Mouse (Mus musculus) sigmoid colon, adult 10 weeks (tissue): ENCODE data around the gene Ero1l. TPM values are rescaled to one million over a fixed set of nuclear protein-coding genes. Genes with fewer than 3 reads are reported as not detected.

ENCODE experiments used
- polyA plus RNA-seq: library from polyadenylated mRNA; stranded (reverse); fragments of 350-450 nt; fragmentation: Illumina TruSeq; extraction: RNeasy Lipid Tissue Mini Kit (QIAGEN cat#74804); gene quantifications from one replicate; pipeline ENCODE4 v1.2.3, GENCODE M21; 2014; ENCODE audit warnings: low read depth, low replicate concordance

The Ero1l gene
- polyA plus RNA-seq = 126 TPM

GRCm38 (mm10) chr14:45318426-45319236, at the start of gene Ero1l:
Gene Ero1l (minus strand): TSS chr14:45318771.

DNA sequence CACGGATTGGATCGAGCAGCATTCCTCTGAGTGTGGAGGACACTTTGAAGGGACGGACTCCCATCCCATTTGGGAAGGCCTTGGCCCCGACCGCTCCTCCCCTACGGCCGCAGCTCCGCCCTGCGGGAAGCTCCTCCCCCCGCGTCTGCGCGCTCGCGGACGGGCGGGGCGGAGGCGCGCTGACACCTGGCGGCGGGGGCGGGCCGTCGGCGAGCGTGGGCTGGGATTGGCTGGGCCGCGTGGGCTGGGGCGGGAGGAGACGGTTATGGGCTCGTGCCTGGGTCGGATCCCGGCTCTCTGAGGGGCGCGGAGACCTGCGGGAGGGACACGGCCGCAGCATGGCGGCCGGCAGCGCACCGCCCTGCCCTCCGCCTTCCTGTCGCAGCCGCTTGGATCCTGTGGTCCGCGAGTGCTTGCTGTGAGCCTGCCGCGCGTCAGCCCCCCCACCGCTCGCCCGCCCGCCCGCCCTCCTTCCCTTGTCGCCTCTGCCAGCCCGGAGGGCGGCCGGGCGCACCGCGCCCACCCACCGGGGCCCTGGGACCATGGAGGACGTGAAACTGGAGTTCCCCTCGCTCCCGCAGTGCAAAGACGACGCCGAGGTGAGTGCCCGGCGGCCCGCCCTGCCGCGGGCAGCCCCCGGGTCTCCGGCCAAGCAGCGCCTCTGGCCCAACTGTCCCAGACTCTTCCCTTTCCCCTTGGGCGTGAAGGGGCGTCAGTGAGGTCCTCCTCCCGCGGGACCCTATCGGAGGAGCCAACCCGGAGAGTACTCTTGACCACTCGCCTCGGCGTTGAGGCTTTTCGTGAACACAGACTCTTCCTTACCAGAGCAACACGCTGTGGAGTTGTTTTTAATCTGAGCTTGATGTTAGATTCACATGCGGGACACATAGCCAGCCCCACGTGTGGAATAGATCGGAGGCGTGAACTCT, 32.6 kb upstream of the Ero1l start, which contains the start of gene Styx:
TSS of gene Styx (plus strand) at position 163 of the 929 bp plus-strand sequence.

DNA sequence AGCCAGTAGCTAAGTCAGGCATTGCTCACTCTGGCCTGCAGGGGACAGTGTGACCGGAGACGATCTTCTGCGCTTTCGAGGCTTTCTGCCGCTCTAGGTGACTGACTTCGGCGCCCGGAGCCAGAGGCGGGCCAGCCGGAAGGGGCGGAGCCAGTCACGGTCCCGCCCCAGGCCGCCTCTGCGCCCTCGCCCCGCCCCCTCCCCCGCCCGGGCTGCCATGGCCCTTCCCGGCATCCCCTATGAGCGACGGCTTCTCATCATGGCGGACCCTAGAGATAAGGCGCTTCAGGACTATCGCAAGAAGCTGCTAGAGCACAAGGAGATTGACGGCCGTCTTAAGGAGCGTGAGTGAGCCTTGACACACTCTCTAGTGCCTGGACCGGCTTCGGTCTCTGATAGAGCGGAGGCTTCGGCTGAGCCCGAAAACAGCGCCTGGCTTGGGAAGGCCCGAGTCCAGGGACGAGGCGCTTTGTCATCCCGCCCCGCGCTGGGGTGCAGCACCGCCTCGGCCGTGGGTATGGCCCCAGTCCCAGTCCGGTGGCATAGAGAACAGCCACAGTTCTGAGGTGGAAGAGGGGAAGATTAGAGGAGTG, 11.1 kb upstream of the Ero1l start, which contains the start of gene Psmc6:
TSS of gene Psmc6 (plus strand) at position 200 of the 593 bp plus-strand sequence.

Other genes starting within 250 kb of the Ero1l start
- gene Gpr137c, start 99.1 kb downstream of the Ero1l start, polyA plus RNA-seq = 2.0 TPM
- gene Txndc16, start 98.4 kb downstream of the Ero1l start, polyA plus RNA-seq = 66.5 TPM
- gene Psmc6, start 11.0 kb upstream of the Ero1l start, polyA plus RNA-seq = 574 TPM
- gene Styx, start 32.3 kb upstream of the Ero1l start, polyA plus RNA-seq = 105 TPM
- gene Gnpnat1, start 86.1 kb upstream of the Ero1l start, polyA plus RNA-seq = 547 TPM
- gene Fermt2, start 211.3 kb upstream of the Ero1l start, polyA plus RNA-seq = 110 TPM